Mouse (Mus musculus) embryonic facial prominence, embryonic 12.5 days (tissue): ENCODE results near the gene Pemt. TPM values are rescaled to one million over a fixed set of nuclear protein-coding genes. Genes with fewer than 3 reads are reported as not detected.

Experiments used
- ATAC-seq: fragments of 200-750 bp; cut with Nextera tagmentation; 2 replicates; pipeline ENCODE4 v1.8.0; 2017; ENCODE audit not compliant: insufficient number of reproducible peaks, insufficient read depth, low FRiP score, low TSS enrichment
- H3K27ac ChIP-seq: fragments of 300-500 bp; sonication (generic); 2 replicates; pipeline ENCODE4 v1.5.1; 2016; ENCODE audit warnings: mild to moderate bottlenecking
- H3K27me3 ChIP-seq: fragments of 300-500 bp; sonication (generic); 2 replicates; pipeline ENCODE4 v1.6.1; 2016; ENCODE audit warnings: mild to moderate bottlenecking, moderate library complexity
- H3K36me3 ChIP-seq: fragments of 300-500 bp; sonication (generic); 2 replicates; pipeline ENCODE4 v1.6.1; 2016; ENCODE audit warnings: mild to moderate bottlenecking
- H3K4me1 ChIP-seq: fragments of 300-500 bp; sonication (generic); 2 replicates; pipeline ENCODE4 v1.6.1; 2016
- H3K4me2 ChIP-seq: fragments of 300-500 bp; sonication (generic); replicated peaks from 2 replicates; pipeline ENCODE4 v1.6.1; 2016; ENCODE audit warnings: mild to moderate bottlenecking, moderate library complexity
- H3K4me3 ChIP-seq: fragments of 300-500 bp; sonication (generic); 2 replicates; pipeline ENCODE4 v1.5.1; 2016; ENCODE audit warnings: mild to moderate bottlenecking
- H3K9ac ChIP-seq: fragments of 300-500 bp; sonication (generic); 2 replicates; pipeline ENCODE4 v1.6.1; 2016; ENCODE audit warnings: mild to moderate bottlenecking, moderate library complexity
- H3K9me3 ChIP-seq: fragments of 300-500 bp; sonication (generic); 2 replicates; pipeline ENCODE4 v1.6.1; 2016; ENCODE audit warnings: mild to moderate bottlenecking, moderate library complexity
- WGBS: fragments of 180-500 bp; shearing (Covaris S2); methylation state at CpG from one replicate; pipeline ENCODE4 v1.1.7; 2016; 5-methylcytosine and 5-hydroxymethylcytosine counted together
- polyA plus RNA-seq: library from polyadenylated mRNA; unstranded; fragments of >200 nt; fragmentation: Nextera tagmentation; extraction: Ambion mirVana; gene quantifications from 2 replicates; pipeline ENCODE4 v1.2.1, GENCODE M21; 2016

Gene Pemt
- 4.0 and 4.8 TPM in 2 replicates for polyA plus RNA-seq

GRCm38 (mm10) chr11:60046058-60046735 lies at the start of gene Pemt:
Gene Pemt (minus strand): TSS chr11:60046489.
- peak within 1 kb of the TSS; percentile 54 for H3K9ac ChIP-seq
- 0 out of 2 replicates have a peak, but pooled peaks cover 4% of the 10 kb centered on the region for H3K4me1 ChIP-seq
- WGBS: under 1% methylated on average over 44 of the region's 44 CpGs
- no peaks in the 10 kb centered on the region for H3K9me3 ChIP-seq
- ATAC-seq: peak; percentile 97
- no peaks in the 10 kb centered on the region for H3K27me3 ChIP-seq
- peak within 1 kb of the TSS; percentile 55 for H3K4me2 ChIP-seq
- no peaks in the 10 kb centered on the region for H3K36me3 ChIP-seq
- peak within 1 kb of the TSS; percentile 90 for H3K27ac ChIP-seq
- H3K4me3 ChIP-seq: peak within 1 kb of the TSS; percentile 53

GRCm38 (mm10) chr11:60094909-60095810 lies 48.9 kb upstream of the Pemt start:
- Histone ChIP-seq H3K36me3 (no peaks in the 10 kb centered on the region), H3K4me1 (peaks cover 25% of the 10 kb centered on the region), H3K27me3 (no peaks in the 10 kb centered on the region), H3K9me3 (no peaks in the 10 kb centered on the region), H3K4me2 (no peak overlapping the region), H3K9ac (no peak overlapping the region), H3K4me3 (no peak overlapping the region), H3K27ac (peak overlapping the region; percentile 41)
- ATAC-seq: no peak; the same call in 1 of the 2 replicates
- 36% methylated on average over 9 of the region's 9 CpGs for WGBS

GRCm38 (mm10) chr11:60093984-60094587 lies 47.8 kb upstream of the Pemt start:
- Histone ChIP-seq H3K4me2 (no peak overlapping the region), H3K36me3 (no peaks in the 10 kb centered on the region), H3K9me3 (no peaks in the 10 kb centered on the region), H3K4me1 (peaks cover 25% of the 10 kb centered on the region), H3K9ac (no peak overlapping the region; the same call in 1 of the 2 replicates), H3K4me3 (no peak overlapping the region), H3K27ac (0 out of 2 replicates have a peak overlapping the region, but pooled peaks have one; percentile 41), H3K27me3 (no peaks in the 10 kb centered on the region)
- ATAC-seq: no peak
- 37% methylated on average over 7 of the region's 7 CpGs for WGBS

- no peaks in the 10 kb centered on the region for H3K36me3 ChIP-seq
- H3K9me3 ChIP-seq: no peaks in the 10 kb centered on the region
- H3K9ac ChIP-seq: no peak overlapping the region
- H3K27ac ChIP-seq: no peak overlapping the region
- H3K4me1 ChIP-seq: peaks cover 25% of the 10 kb centered on the region
- no peaks in the 10 kb centered on the region for H3K27me3 ChIP-seq
- H3K4me3 ChIP-seq: no peak overlapping the region
- no peak overlapping the region for H3K4me2 ChIP-seq
- no peak for ATAC-seq
Observed at GRCm38 (mm10) chr11:60093227-60093626, 46.9 kb upstream of the Pemt start.

- H3K9me3 ChIP-seq: no peaks in the 10 kb centered on the region
- no peak overlapping the region for H3K27ac ChIP-seq
- H3K27me3 ChIP-seq: no peaks in the 10 kb centered on the region
- H3K9ac ChIP-seq: no peak overlapping the region
- H3K36me3 ChIP-seq: no peaks in the 10 kb centered on the region
- ATAC-seq: no peak
- peaks cover 28% of the 10 kb centered on the region for H3K4me1 ChIP-seq
- WGBS: 72% methylated on average over 7 of the region's 7 CpGs
- H3K4me3 ChIP-seq: no peak overlapping the region
- H3K4me2 ChIP-seq: no peak overlapping the region
Observed at GRCm38 (mm10) chr11:60091422-60091761, 45.1 kb upstream of the Pemt start.

- no peaks in the 10 kb centered on the region for H3K36me3 ChIP-seq
- H3K9ac ChIP-seq: no peak overlapping the region
- H3K4me2 ChIP-seq: no peak overlapping the region
- H3K4me1 ChIP-seq: peaks cover 24% of the 10 kb centered on the region
- H3K27ac ChIP-seq: no peak overlapping the region
- H3K27me3 ChIP-seq: no peaks in the 10 kb centered on the region
- WGBS: 55% methylated on average over 5 of the region's 5 CpGs
- H3K9me3 ChIP-seq: no peaks in the 10 kb centered on the region
- H3K4me3 ChIP-seq: no peak overlapping the region
- ATAC-seq: no peak
Observed at GRCm38 (mm10) chr11:60090696-60091421, 44.6 kb upstream of the Pemt start.

GRCm38 (mm10) chr11:60088947-60089346 lies 42.7 kb upstream of the Pemt start:
- no peak overlapping the region for H3K4me3 ChIP-seq
- no peak overlapping the region for H3K4me2 ChIP-seq
- H3K9me3 ChIP-seq: no peaks in the 10 kb centered on the region
- peaks cover 7% of the 10 kb centered on the region; the same call in 1 of the 2 replicates for H3K4me1 ChIP-seq
- H3K36me3 ChIP-seq: no peaks in the 10 kb centered on the region
- 0 out of 2 replicates have a peak, but pooled peaks have one; percentile 43 for ATAC-seq
- no peak overlapping the region for H3K9ac ChIP-seq
- no peaks in the 10 kb centered on the region for H3K27me3 ChIP-seq
- no peak overlapping the region for H3K27ac ChIP-seq
- WGBS: 40% methylated on average over 4 of the region's 4 CpGs

GRCm38 (mm10) chr11:60086676-60087075 lies 40.4 kb upstream of the Pemt start:
- Histone ChIP-seq H3K4me2 (no peak overlapping the region), H3K27ac (no peak overlapping the region), H3K9ac (no peak overlapping the region), H3K27me3 (no peaks in the 10 kb centered on the region), H3K9me3 (no peaks in the 10 kb centered on the region), H3K4me3 (no peak overlapping the region), H3K4me1 (peaks cover 3% of the 10 kb centered on the region; the same call in 1 of the 2 replicates), H3K36me3 (no peaks in the 10 kb centered on the region)
- WGBS: 64% methylated on average over 1 of the region's 1 CpGs
- no peak for ATAC-seq

- no peaks in the 10 kb centered on the region for H3K9me3 ChIP-seq
- no peaks in the 10 kb centered on the region for H3K27me3 ChIP-seq
- ATAC-seq: no peak
- 52% methylated on average over 2 of the region's 2 CpGs for WGBS
- no peak overlapping the region for H3K4me3 ChIP-seq
- H3K4me1 ChIP-seq: peaks cover 3% of the 10 kb centered on the region; the same call in 1 of the 2 replicates
- H3K36me3 ChIP-seq: no peaks in the 10 kb centered on the region
- no peak overlapping the region for H3K27ac ChIP-seq
- no peak overlapping the region for H3K9ac ChIP-seq
- H3K4me2 ChIP-seq: no peak overlapping the region
Observed at GRCm38 (mm10) chr11:60084589-60084988, 38.3 kb upstream of the Pemt start.

GRCm38 (mm10) chr11:60076790-60077189 lies 30.5 kb upstream of the Pemt start:
- Histone ChIP-seq H3K9ac (no peak overlapping the region), H3K36me3 (no peaks in the 10 kb centered on the region)
- WGBS: 10% methylated on average over 4 of the region's 4 CpGs

GRCm38 (mm10) chr11:60076183-60076582 lies 29.9 kb upstream of the Pemt start:
- no peaks in the 10 kb centered on the region for H3K27me3 ChIP-seq
- ATAC-seq: no peak
- no peaks in the 10 kb centered on the region for H3K9me3 ChIP-seq
- H3K27ac ChIP-seq: no peak overlapping the region
- H3K9ac ChIP-seq: no peak overlapping the region
- no peaks in the 10 kb centered on the region for H3K36me3 ChIP-seq
- H3K4me1 ChIP-seq: no peaks in the 10 kb centered on the region
- WGBS: 79% methylated on average over 3 of the region's 3 CpGs
- H3K4me3 ChIP-seq: no peak overlapping the region
- H3K4me2 ChIP-seq: no peak overlapping the region

More at GRCm38 (mm10) chr11:60076790-60077189, 30.5 kb upstream of the Pemt start:
- Histone ChIP-seq H3K9me3 (no peaks in the 10 kb centered on the region), H3K27me3 (no peaks in the 10 kb centered on the region), H3K4me1 (no peaks in the 10 kb centered on the region), H3K4me2 (no peak overlapping the region), H3K4me3 (no peak overlapping the region), H3K27ac (no peak overlapping the region)
- no peak for ATAC-seq
